Mouse (Mus musculus) thymus, adult 2 months (tissue): ENCODE results near the gene Gm13889. TPM values are rescaled to one million over a fixed set of nuclear protein-coding genes. Genes with fewer than 3 reads are reported as not detected.
A peak's percentile ranks its signal among the peaks of the same experiment; 100 is the strongest.

Source experiments
- DNase-seq: peaks from one replicate; pipeline ENCODE4 v3.0.0; 2021
- H3K27ac ChIP-seq: fragments of 200-500 bp; 2 replicates; pipeline ENCODE4 v1.5.1; 2012; ENCODE audit warnings: low read length, control low read depth; ENCODE audit not compliant: control insufficient read depth, insufficient read depth
- H3K27me3 ChIP-seq: fragments of 200-500 bp; 2 replicates; pipeline ENCODE4 v1.6.1; 2012; ENCODE audit warnings: mild to moderate bottlenecking, low read length, moderate library complexity, mixed read lengths; ENCODE audit not compliant: control insufficient read depth, insufficient read depth
- H3K36me3 ChIP-seq: fragments of 200-500 bp; 2 replicates; pipeline ENCODE4 v1.6.1; 2012; ENCODE audit warnings: mild to moderate bottlenecking, low read length, moderate library complexity; ENCODE audit not compliant: control insufficient read depth, insufficient read depth
- H3K4me1 ChIP-seq: fragments of 200-500 bp; replicated peaks from 2 replicates; pipeline ENCODE4 v1.6.1; 2012; ENCODE audit warnings: low read length; ENCODE audit not compliant: control insufficient read depth, insufficient read depth
- H3K4me3 ChIP-seq: fragments of 200-500 bp; 2 replicates; pipeline ENCODE4 v1.5.1; 2012; ENCODE audit warnings: mild to moderate bottlenecking, low read length, control low read depth, moderate library complexity; ENCODE audit not compliant: control insufficient read depth, insufficient read depth
- CTCF ChIP-seq: fragments of 200-500 bp; IDR thresholded peaks from 2 replicates; pipeline ENCODE4 v1.5.1; 2012; ENCODE audit warnings: mild to moderate bottlenecking, control low read depth, low read length, moderate library complexity, borderline replicate concordance; ENCODE audit not compliant: control insufficient read depth, poor library complexity, insufficient read depth; ENCODE audit errors: extremely low read depth
- POLR2A ChIP-seq: fragments of 200-500 bp; IDR thresholded peaks from 2 replicates; pipeline ENCODE4 v1.6.1; 2012; ENCODE audit warnings: mild to moderate bottlenecking, low read length, control low read depth, moderate library complexity; ENCODE audit not compliant: control insufficient read depth, poor library complexity, insufficient read depth; ENCODE audit errors: extremely low read depth
- WGBS: fragments of 180-500 bp; shearing (Covaris S2); methylation state at CpG from one replicate; pipeline ENCODE4 v1.1.7; 2018; 5-methylcytosine and 5-hydroxymethylcytosine counted together
- polyA plus RNA-seq: library from polyadenylated mRNA; depleted of rRNA; stranded (reverse); fragments of >200 nt; gene quantifications from 2 replicates; pipeline ENCODE4 v1.2.3, GENCODE M21; 2012

The Gm13889 gene
- polyA plus RNA-seq, 1 experiment = 7.4 TPM

DNA sequence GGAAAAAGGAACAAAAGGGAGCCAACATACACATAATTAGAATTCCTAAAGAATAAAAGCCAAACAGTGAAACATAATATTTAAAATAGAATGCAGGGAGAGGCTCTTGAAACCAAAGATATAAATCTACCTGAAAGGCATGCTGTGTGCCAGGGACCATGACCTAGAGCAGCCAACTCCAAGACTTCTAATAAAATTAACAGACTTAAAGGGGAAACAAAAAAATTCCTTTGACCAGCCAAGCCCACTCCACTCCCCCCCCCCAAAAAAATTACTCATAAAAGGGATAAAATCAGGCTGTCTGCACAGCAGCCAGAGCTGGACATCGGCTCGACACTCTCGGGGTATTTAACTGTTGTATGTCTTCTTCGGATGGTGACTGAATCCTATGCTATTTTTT lies 12.1 kb downstream of the Gm13889 start:
- TF ChIP-seq POLR2A (no peak), CTCF (no peak)
- Histone ChIP-seq H3K27me3 (no peaks in the 10 kb centered on the region), H3K4me1 (no peaks in the 10 kb centered on the region), H3K27ac (no peak overlapping the region), H3K36me3 (no peaks in the 10 kb centered on the region), H3K4me3 (no peak overlapping the region)
- 97% methylated on average over 4 of the region's 4 CpGs for WGBS
- DNase-seq = no peak

DNA sequence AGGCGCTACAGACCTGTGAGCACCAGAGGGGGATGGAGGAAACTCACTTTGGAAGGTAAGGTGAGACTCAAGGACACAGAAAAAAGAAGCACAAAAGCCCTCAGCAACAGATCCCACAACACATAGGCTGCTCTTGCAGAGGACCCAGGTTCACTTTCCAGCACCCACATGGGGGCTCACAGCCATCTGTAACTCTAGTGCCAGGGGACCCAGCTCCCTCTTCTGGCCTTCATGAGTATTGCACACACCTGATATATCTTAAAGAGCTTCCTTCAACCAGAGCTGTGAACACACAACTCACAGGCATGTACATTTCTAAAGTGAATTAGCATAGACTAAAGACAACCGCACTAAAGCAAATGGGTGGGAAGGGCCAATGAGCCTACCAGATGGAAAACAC lies 12.9 kb downstream of the Gm13889 start:
- Histone ChIP-seq H3K4me1 (no peaks in the 10 kb centered on the region), H3K4me3 (no peak overlapping the region), H3K27ac (no peak overlapping the region), H3K36me3 (no peaks in the 10 kb centered on the region), H3K27me3 (no peaks in the 10 kb centered on the region)
- no peak for DNase-seq
- 96% methylated on average over 2 of the region's 2 CpGs for WGBS
- TF ChIP-seq POLR2A (no peak), CTCF (no peak)

DNA sequence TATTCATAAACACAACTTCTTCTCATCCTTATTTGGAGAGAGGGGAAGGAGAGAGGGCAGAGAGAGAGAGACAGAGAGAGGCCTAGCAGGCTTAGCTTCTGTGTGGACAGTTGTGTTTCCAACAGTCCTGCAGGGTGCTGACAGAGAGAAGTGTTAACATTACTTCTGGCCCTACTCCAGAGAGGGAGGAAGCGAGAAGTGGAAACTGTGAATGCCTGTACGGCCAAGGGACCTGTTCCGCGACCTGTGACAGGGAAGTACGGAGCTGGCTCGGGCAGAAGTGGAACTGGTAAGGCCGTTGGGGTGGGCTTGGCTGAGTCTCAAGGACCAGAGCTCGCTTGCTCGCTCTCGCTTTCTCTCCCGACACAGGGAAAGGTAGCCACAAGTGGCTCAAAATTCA lies 15.3 kb downstream of the Gm13889 start:
- Histone ChIP-seq H3K27me3 (no peaks in the 10 kb centered on the region), H3K4me1 (0 out of 2 replicates have a peak, but pooled peaks cover 2% of the 10 kb centered on the region), H3K36me3 (no peaks in the 10 kb centered on the region), H3K27ac (no peak overlapping the region), H3K4me3 (no peak overlapping the region)
- no peak for DNase-seq
- no peak for TF ChIP-seq CTCF
- no peak for TF ChIP-seq POLR2A
- 67% methylated on average over 11 of the region's 11 CpGs for WGBS

DNA sequence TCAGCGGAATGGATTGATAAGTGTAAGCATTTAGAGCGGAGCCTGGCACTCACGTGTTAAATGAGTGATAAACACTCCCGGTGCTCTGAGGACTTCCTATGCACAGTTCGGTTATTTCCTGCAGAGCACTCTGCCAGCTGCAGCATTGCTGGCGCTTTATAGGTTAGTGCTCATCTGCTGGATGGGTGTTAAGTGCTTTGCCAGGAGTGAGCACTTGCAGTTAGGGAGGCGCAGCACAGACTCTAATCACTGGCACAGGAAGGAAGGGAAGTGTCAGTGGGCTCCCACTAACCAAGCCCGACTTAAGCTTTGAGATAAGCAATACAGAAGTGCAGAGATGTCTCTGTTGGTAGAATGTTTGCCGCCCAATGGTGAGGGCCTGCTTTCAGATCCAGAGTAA lies 18.5 kb downstream of the Gm13889 start:
- H3K4me3 ChIP-seq = no peak overlapping the region
- H3K27me3 ChIP-seq = no peaks in the 10 kb centered on the region
- 0 out of 2 replicates have a peak, but pooled peaks cover 2% of the 10 kb centered on the region for H3K4me1 ChIP-seq
- H3K36me3 ChIP-seq = no peaks in the 10 kb centered on the region
- no peak overlapping the region for H3K27ac ChIP-seq
- DNase-seq = peak; percentile 2
- WGBS = 10% methylated on average over 9 of the region's 9 CpGs
- TF ChIP-seq CTCF (no peak), POLR2A (no peak)

DNA sequence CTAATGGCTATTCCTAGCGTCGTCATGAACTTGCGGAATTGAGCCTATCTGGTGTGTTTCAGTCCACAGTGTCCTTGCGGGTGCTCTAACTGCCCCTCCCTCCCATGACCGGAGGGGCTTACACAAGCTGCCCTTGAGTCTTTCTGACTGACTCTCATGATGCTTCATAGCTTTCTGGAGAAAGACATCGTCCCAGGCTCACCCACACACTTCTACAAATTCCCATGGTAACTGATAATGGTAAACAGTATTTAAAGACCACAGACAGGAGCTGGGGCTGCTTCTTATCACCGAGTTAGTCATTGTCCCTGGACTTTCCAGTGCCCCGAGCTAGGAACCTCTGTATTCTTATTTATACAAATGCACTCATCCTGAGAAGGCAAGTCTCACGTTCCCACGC lies 28.1 kb downstream of the Gm13889 start:
- no peaks in the 10 kb centered on the region for H3K4me1 ChIP-seq
- no peak for DNase-seq
- no peak for TF ChIP-seq POLR2A
- no peak for TF ChIP-seq CTCF
- no peaks in the 10 kb centered on the region for H3K36me3 ChIP-seq
- WGBS = 90% methylated on average over 10 of the region's 10 CpGs
- H3K4me3 ChIP-seq = no peak overlapping the region
- no peak overlapping the region for H3K27ac ChIP-seq
- H3K27me3 ChIP-seq = no peaks in the 10 kb centered on the region

DNA sequence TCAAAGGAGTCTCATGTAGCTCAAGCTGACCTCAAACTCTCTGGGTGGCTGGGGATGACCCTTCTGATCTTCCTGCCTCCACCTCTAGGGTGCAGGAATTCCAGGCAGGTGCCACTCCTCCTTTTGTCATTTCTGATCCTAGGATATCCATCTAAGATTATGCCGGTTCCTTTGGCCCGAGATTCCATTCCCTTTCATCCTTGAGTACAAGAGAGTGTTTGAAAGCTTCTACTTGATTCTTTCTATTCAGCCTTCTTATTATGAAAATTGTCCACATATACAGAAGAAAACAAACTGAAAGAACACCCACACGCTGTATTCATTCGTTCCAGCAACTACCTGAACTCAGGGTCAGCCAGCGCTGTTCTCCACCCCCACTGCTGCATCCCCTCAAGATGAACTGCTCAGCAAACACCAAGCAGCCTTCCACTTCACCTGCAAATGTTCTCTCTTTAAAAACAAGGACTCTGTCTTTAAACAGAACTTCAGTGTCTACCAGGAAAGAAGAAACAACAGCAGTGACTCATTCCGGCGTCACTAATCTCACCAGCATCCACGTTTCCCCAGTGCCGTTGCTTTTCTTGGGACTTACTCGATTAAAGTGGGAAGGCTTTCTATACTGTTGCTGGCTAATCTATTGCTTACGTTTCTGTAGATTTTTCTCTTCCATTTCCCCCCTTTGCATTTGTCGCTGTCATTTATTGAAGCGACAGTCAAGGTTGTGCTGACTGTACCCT lies 29.1 kb downstream of the Gm13889 start:
- DNase-seq = no peak
- 82% methylated on average over 13 of the region's 13 CpGs for WGBS

DNA sequence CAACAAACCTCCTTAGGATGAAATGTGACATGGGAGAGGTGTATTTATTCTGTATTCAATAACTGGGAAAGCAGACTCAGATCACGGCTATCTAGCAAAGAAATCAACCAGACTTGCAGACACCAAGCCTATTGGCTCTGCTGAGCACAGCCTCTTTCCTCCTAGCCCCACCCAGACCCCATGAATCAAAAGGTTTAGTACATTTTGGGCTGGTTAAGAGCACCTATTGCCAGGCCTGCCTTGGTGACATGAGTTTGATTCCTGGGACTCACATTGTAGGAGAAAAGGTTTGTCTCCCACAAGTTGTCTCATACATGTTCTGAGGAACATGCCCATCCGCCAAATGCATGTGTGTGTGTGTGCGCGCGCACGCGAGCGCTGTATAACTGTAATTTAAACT lies 30.9 kb downstream of the Gm13889 start:
- H3K4me3 ChIP-seq = no peak overlapping the region
- no peaks in the 10 kb centered on the region for H3K36me3 ChIP-seq
- 97% methylated on average over 8 of the region's 8 CpGs for WGBS
- no peak for DNase-seq
- no peak overlapping the region for H3K27ac ChIP-seq
- TF ChIP-seq CTCF (no peak), POLR2A (no peak)
- no peaks in the 10 kb centered on the region for H3K4me1 ChIP-seq
- H3K27me3 ChIP-seq = no peaks in the 10 kb centered on the region

More for the DNA sequence above, 29.1 kb downstream of the Gm13889 start:
- no peaks in the 10 kb centered on the region for H3K4me1 ChIP-seq
- H3K36me3 ChIP-seq = no peaks in the 10 kb centered on the region
- no peak overlapping the region for H3K4me3 ChIP-seq
- H3K27me3 ChIP-seq = no peaks in the 10 kb centered on the region
- no peak for TF ChIP-seq CTCF
- no peak for TF ChIP-seq POLR2A
- no peak overlapping the region for H3K27ac ChIP-seq
